In the genomic region with DNA sequence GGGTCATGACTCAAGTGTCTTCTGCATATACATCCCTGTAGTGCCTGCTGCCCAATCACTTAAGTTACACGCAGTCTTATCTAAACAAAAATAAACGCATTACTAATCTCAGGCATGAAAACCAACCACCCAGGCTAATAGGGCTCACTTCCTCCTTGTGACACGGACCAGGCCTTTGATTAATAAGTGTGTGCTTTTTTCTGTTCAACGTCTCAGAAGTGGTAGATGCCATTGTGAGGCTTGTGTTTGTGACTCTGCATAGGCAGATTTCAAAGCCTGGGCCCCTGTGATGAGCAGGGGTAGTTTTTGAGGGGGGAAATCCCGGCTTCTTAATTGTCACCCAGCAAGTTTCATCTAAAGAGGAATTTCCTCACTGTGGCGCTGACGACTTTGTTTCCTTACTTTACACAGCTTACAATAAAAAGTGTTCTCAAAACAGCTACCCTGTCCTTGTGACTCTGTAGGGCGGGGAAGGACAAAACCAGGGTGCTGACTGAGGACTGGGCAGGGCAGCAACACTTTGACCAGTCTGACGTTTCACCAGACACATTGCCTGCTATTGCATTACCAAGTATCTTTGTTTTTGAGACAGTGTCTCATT, we compare ENCODE assay signal across 14 mouse cellular contexts.
DNase-seq lines count a peak whose midpoint lies in the region; ATAC-seq and TF ChIP-seq lines count a peak whose summit lies in the region.
"Had no signal": no experiment of that assay in that cellular context is flagged by ENCODE, and none has a peak within 500 bp of the region (broad histone marks: within the 10 kb centered on the region; RNA-seq: fewer than 3 reads in every experiment).

No protein-coding gene starts in this region.

- H3K4me1 ChIP-seq in spleen, adult 2 months (ENCODE audit: control insufficient read depth, insufficient read depth, insufficient read length): peaks cover 6% of the 10 kb centered on the region
- no peaks in the 10 kb centered on the region for H3K4me1 ChIP-seq in stomach, postnatal 0 days (replicated peaks; ENCODE audit: control insufficient read depth, insufficient read depth)
- peaks cover 4% of the 10 kb centered on the region; the same call in 1 of the 2 replicates for H3K4me1 ChIP-seq in kidney, embryonic 16.5 days (ENCODE audit: insufficient read depth, low read length)
- H3K4me1 ChIP-seq: forebrain, embryonic 12.5 days; hindbrain, embryonic 15.5 days; kidney, embryonic 15.5 days had no signal

- H3K36me3 ChIP-seq in spleen, adult 2 months (ENCODE audit: control insufficient read depth, insufficient read depth, low read length): no peaks in the 10 kb centered on the region
- H3K36me3 ChIP-seq in stomach, postnatal 0 days (ENCODE audit: control insufficient read depth, insufficient read depth, low read length): no peaks in the 10 kb centered on the region
- no peaks in the 10 kb centered on the region for H3K36me3 ChIP-seq in kidney, embryonic 16.5 days (ENCODE audit: insufficient read depth, low read length)
- H3K36me3 ChIP-seq: forebrain, embryonic 12.5 days; heart, embryonic 13.5 days; hindbrain, embryonic 15.5 days; kidney, embryonic 15.5 days; limb, embryonic 10.5 days had no signal

- no peak overlapping the region for H3K4me3 ChIP-seq in spleen, adult 2 months (ENCODE audit: extremely low read depth, insufficient read depth, insufficient read length)
- H3K4me3 ChIP-seq in stomach, postnatal 0 days (ENCODE audit: low read depth, low read length): no peak overlapping the region
- H3K4me3 ChIP-seq in kidney, embryonic 16.5 days (ENCODE audit: low read length): no peak overlapping the region
- H3K4me3 ChIP-seq: forebrain, embryonic 12.5 days; heart, embryonic 13.5 days; hindbrain, embryonic 15.5 days; kidney, embryonic 15.5 days; limb, embryonic 10.5 days had no signal

- ATAC-seq in activated CD4-positive, CD25-positive, alpha-beta regulatory T cell, adult 4 months: peak; percentile 77
- ATAC-seq in stomach, postnatal 0 days (ENCODE audit: low FRiP score, low TSS enrichment): peak; percentile 77
- ATAC-seq in frontal cortex, adult (ENCODE audit: low TSS enrichment): no peak
- ATAC-seq in kidney, embryonic 16.5 days (ENCODE audit: low FRiP score, low TSS enrichment): no peak
- ATAC-seq: midbrain, embryonic 16.5 days had no signal

- DNase-seq in spleen, adult 2 months (ENCODE audit: low read depth in 1 of 2, low spot score in 2 of 2): peak in 1 of 2 experiments; percentile 9
- DNase-seq in spleen, postnatal 10 days (ENCODE audit: low spot score in 2 of 2): no peak
- peak; percentile 32 for DNase-seq in lung, postnatal 25 days (ENCODE audit: low spot score)
- no peak for DNase-seq in stomach, postnatal 0 days (ENCODE audit: low spot score)
- DNase-seq: cerebellum, postnatal 36 days had no signal

- H3K27ac ChIP-seq in spleen, adult 2 months (ENCODE audit: insufficient read depth, low read length): peak overlapping the region; percentile 12
- H3K27ac ChIP-seq in stomach, postnatal 0 days (replicated peaks): 0 out of 2 replicates have a peak overlapping the region, but pooled peaks have one; percentile 30
- H3K27ac ChIP-seq in kidney, embryonic 16.5 days (ENCODE audit: low read length): no peak overlapping the region
- H3K27ac ChIP-seq: forebrain, embryonic 12.5 days; heart, embryonic 13.5 days; hindbrain, embryonic 15.5 days; kidney, embryonic 15.5 days; limb, embryonic 10.5 days had no signal

- WGBS in spleen, adult 2 months: 28% methylated on average over 9 of the region's 9 CpGs
- 46% methylated on average over 9 of the region's 9 CpGs for WGBS in stomach, postnatal 0 days
- WGBS in kidney, embryonic 16.5 days: 49% methylated on average over 9 of the region's 9 CpGs

- no peaks in the 10 kb centered on the region for H3K9me3 ChIP-seq in stomach, postnatal 0 days (ENCODE audit: control insufficient read depth, low read length)
- 0 out of 2 replicates have a peak, but pooled peaks cover 4% of the 10 kb centered on the region for H3K9me3 ChIP-seq in kidney, embryonic 16.5 days (ENCODE audit: low read length)
- H3K9me3 ChIP-seq: forebrain, embryonic 12.5 days; hindbrain, embryonic 15.5 days; kidney, embryonic 15.5 days; limb, embryonic 10.5 days had no signal

- TF ChIP-seq CTCF in spleen, adult 2 months (IDR thresholded peaks at IDR 0.05; ENCODE audit: extremely low read depth, insufficient read depth, insufficient read length, insufficient replicate concordance): no peak
- no peak for TF ChIP-seq CTCF in stomach, postnatal 0 days (IDR thresholded peaks at IDR 0.05; ENCODE audit: low read depth)

- no peaks in the 10 kb centered on the region for H3K27me3 ChIP-seq in spleen, adult 2 months (ENCODE audit: control insufficient read depth, insufficient read depth, low read length)
- no peaks in the 10 kb centered on the region for H3K27me3 ChIP-seq in stomach, postnatal 0 days (ENCODE audit: control insufficient read depth, insufficient read depth, low read length)
- H3K27me3 ChIP-seq in kidney, embryonic 16.5 days (ENCODE audit: insufficient read depth, low read length): no peaks in the 10 kb centered on the region
- H3K27me3 ChIP-seq: forebrain, embryonic 12.5 days; heart, embryonic 13.5 days; hindbrain, embryonic 15.5 days; kidney, embryonic 15.5 days had no signal

- no peak overlapping the region for H3K9ac ChIP-seq in stomach, postnatal 0 days (ENCODE audit: low read length)
- H3K9ac ChIP-seq in kidney, embryonic 16.5 days (replicated peaks; ENCODE audit: low read length): no peak overlapping the region
- H3K9ac ChIP-seq: forebrain, embryonic 12.5 days; heart, embryonic 13.5 days; hindbrain, embryonic 15.5 days; kidney, embryonic 15.5 days had no signal

- TF ChIP-seq POLR2A in spleen, adult 2 months (IDR thresholded peaks at IDR 0.05; ENCODE audit: low read depth, low read length): no peak

- TF ChIP-seq EP300 in stomach, postnatal 0 days (optimal IDR thresholded peaks at IDR 0.05): no peak

- H3K4me2 ChIP-seq in stomach, postnatal 0 days (replicated peaks; ENCODE audit: low read depth): no peak overlapping the region
- no peak overlapping the region for H3K4me2 ChIP-seq in kidney, embryonic 16.5 days (replicated peaks; ENCODE audit: low read depth, low read length)
- H3K4me2 ChIP-seq: forebrain, embryonic 12.5 days; heart, embryonic 13.5 days; hindbrain, embryonic 15.5 days; kidney, embryonic 15.5 days had no signal

Comparison
In these comparisons a context has a peak if more than half of its experiments do, and no peak if none do; other contexts are left out.
1. ATAC-seq: peak in activated CD4-positive, CD25-positive, alpha-beta regulatory T cell, adult 4 months (single experiment) and stomach, postnatal 0 days (single experiment); none in frontal cortex, adult (single experiment) and kidney, embryonic 16.5 days (single experiment).